Mouse (Mus musculus) lung, embryonic 14.5 days (tissue): ENCODE data around the gene Ano1. TPM values are rescaled to one million over a fixed set of nuclear protein-coding genes. Genes with fewer than 3 reads are reported as not detected.

Experiments used
- ATAC-seq: fragments of 200-750 bp; cut with Nextera tagmentation; 2 replicates; pipeline ENCODE4 v1.8.0; 2017; ENCODE audit warnings: mild to moderate bottlenecking, moderate TSS enrichment, moderate library complexity; ENCODE audit not compliant: insufficient read depth
- DNase-seq: peaks from one replicate; pipeline ENCODE4 v3.0.0-alpha.2; 2015
- H3K27ac ChIP-seq: fragments of 300-500 bp; sonication (generic); 2 replicates; pipeline ENCODE4 v1.5.1; 2014; ENCODE audit warnings: low read depth, mild to moderate bottlenecking, moderate library complexity
- H3K27me3 ChIP-seq: fragments of 300-500 bp; sonication (generic); 2 replicates; pipeline ENCODE4 v1.6.1; 2014; ENCODE audit warnings: low read length, control low read depth; ENCODE audit not compliant: insufficient read depth
- H3K36me3 ChIP-seq: fragments of 300-500 bp; sonication (generic); 2 replicates; pipeline ENCODE4 v1.6.1; 2014; ENCODE audit warnings: control low read depth; ENCODE audit not compliant: insufficient read depth
- H3K4me1 ChIP-seq: fragments of 300-500 bp; sonication (generic); 2 replicates; pipeline ENCODE4 v1.6.1; 2014; ENCODE audit warnings: antibody characterized with exemption, control low read depth; ENCODE audit not compliant: insufficient read depth
- H3K4me2 ChIP-seq: fragments of 300-500 bp; sonication (generic); 2 replicates; pipeline ENCODE4 v1.6.1; 2014; ENCODE audit warnings: mild to moderate bottlenecking
- H3K4me3 ChIP-seq: fragments of 300-500 bp; sonication (generic); 2 replicates; pipeline ENCODE4 v1.5.1; 2014; ENCODE audit warnings: low read depth, low read length
- H3K9ac ChIP-seq: fragments of 300-500 bp; sonication (generic); 2 replicates; pipeline ENCODE4 v1.6.1; 2014
- H3K9me3 ChIP-seq: fragments of 300-500 bp; sonication (generic); 2 replicates; pipeline ENCODE4 v1.6.1; 2016; ENCODE audit warnings: low read depth, low read length, control low read depth
- CTCF ChIP-seq: IDR thresholded peaks from 2 replicates; pipeline ENCODE4 v1.5.1; 2016; ENCODE audit warnings: antibody characterized with exemption, low read depth
- WGBS: fragments of 180-500 bp; shearing (Covaris S2); extraction: QIAGEN DNeasy Blood & Tissue Kit; methylation state at CpG from one replicate; pipeline ENCODE4 v1.1.7; 2014; 5-methylcytosine and 5-hydroxymethylcytosine counted together
- polyA plus RNA-seq: library from polyadenylated mRNA; unstranded; fragments of >200 nt; fragmentation: Nextera tagmentation; extraction: Ambion mirVana; gene quantifications from 2 replicates; pipeline ENCODE4 v1.2.1, GENCODE M21; 2014

Gene Ano1
- polyA plus RNA-seq, 1 experiment from 2014 or later, result 64.8 TPM

GRCm38 (mm10) chr7:144717736-144718135 is 34.0 kb downstream of the Ano1 start:
- no peak overlapping the region for H3K4me3 ChIP-seq
- no peak overlapping the region for H3K4me2 ChIP-seq
- ATAC-seq (no peak), DNase-seq (no peak)
- no peaks in the 10 kb centered on the region for H3K27me3 ChIP-seq
- H3K36me3 ChIP-seq, result no peaks in the 10 kb centered on the region
- H3K4me1 ChIP-seq, result no peaks in the 10 kb centered on the region
- no peaks in the 10 kb centered on the region for H3K9me3 ChIP-seq
- 76% methylated on average over 5 of the region's 5 CpGs for WGBS
- H3K27ac ChIP-seq, result no peak overlapping the region
- no peak overlapping the region for H3K9ac ChIP-seq
- no peak for TF ChIP-seq CTCF

DNA sequence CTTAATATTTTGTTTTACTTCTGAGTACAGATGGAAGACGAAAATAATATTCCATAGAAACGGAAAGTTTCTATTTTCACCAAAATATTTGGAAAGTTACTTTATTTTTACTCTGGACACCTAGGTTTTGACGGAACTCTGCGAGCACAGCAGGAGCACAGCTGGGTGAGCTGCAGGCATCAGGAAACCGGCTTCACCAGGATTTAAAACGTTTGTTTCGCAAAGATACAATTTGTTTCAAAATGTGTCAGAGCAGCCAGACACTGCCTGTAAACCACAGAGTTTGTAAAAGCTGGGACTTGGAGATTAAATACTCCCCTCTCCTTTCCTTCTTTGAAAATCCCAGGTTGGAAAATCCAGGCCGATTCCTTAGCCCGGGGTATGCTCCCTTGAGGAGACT is 53.9 kb downstream of the Ano1 start:
- Histone ChIP-seq H3K27me3 (no peaks in the 10 kb centered on the region), H3K27ac (no peak overlapping the region), H3K4me3 (no peak overlapping the region), H3K4me2 (no peak overlapping the region), H3K9ac (no peak overlapping the region), H3K4me1 (no peaks in the 10 kb centered on the region), H3K36me3 (no peaks in the 10 kb centered on the region), H3K9me3 (no peaks in the 10 kb centered on the region)
- WGBS, result 58% methylated on average over 9 of the region's 9 CpGs
- DNase-seq, result no peak
- no peak for ATAC-seq
- TF ChIP-seq CTCF, result no peak

DNA sequence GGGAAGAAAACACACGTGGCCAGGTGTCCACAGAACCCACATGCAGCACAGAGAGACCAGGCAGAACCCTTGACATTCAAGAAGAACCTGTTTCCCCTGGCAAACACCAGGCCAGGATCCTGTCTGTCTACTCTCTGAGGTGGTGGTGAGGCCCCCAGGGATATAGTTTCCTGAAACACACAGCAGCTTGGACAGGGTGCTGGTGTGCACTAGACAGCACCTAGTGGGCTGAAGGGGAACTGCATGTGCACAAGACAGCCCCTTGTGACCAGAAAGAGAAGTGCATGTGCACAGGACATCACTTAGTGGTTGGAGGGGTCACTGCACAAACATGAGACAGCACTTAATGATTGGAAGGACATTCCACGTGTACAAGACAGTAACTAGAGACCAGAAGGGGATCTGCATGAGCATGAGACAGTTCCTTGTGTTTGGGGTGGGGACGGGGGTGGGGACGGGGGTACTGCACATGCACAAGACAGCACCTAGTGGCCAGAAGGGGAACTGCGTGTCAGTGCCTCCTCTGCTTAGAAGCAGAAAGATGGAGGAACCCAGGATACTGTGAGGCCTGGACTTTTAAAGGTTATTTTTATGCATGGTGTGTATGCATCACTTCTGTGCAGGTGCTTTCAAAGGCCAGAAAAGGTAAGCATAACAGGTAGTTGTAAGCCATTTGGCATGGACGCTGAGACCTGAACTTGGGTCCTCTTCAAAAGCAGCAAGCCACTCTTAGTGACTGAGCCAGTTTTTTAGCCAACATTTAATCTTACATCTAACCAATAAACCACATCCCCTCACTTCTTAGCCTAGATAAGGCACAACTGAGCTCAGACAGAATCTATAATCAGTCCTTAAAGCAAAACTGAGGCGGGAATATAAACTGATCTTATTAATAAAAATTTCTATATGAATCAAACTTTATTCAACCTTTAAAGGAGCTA is 54.7 kb downstream of the Ano1 start:
- DNase-seq, result peak; percentile 50
- H3K9me3 ChIP-seq, result no peaks in the 10 kb centered on the region
- no peaks in the 10 kb centered on the region for H3K36me3 ChIP-seq
- WGBS, result 75% methylated on average over 7 of the region's 7 CpGs
- no peak overlapping the region for H3K27ac ChIP-seq
- no peak overlapping the region for H3K9ac ChIP-seq
- H3K4me3 ChIP-seq, result no peak overlapping the region
- no peaks in the 10 kb centered on the region for H3K27me3 ChIP-seq
- peak; percentile 93 for TF ChIP-seq CTCF
- no peaks in the 10 kb centered on the region for H3K4me1 ChIP-seq
- ATAC-seq, result no peak
- no peak overlapping the region for H3K4me2 ChIP-seq

- Histone ChIP-seq H3K4me3 (no peak overlapping the region), H3K36me3 (no peaks in the 10 kb centered on the region), H3K27ac (peak overlapping the region; percentile 39), H3K27me3 (no peaks in the 10 kb centered on the region), H3K9ac (no peak overlapping the region), H3K9me3 (no peaks in the 10 kb centered on the region), H3K4me2 (no peak overlapping the region), H3K4me1 (peaks cover 17% of the 10 kb centered on the region)
- peak; percentile 21; the same call in 1 of the 2 replicates for TF ChIP-seq CTCF
- WGBS, result 32% methylated on average over 2 of the region's 2 CpGs
- DNase-seq, result peak; percentile 47
- ATAC-seq, result peak; percentile 62
Measured at GRCm38 (mm10) chr7:144689855-144690254, 61.9 kb downstream of the Ano1 start.

- Histone ChIP-seq H3K27me3 (no peaks in the 10 kb centered on the region), H3K4me3 (no peak overlapping the region), H3K4me2 (no peak overlapping the region), H3K4me1 (peaks cover 17% of the 10 kb centered on the region), H3K9me3 (no peaks in the 10 kb centered on the region), H3K27ac (peak overlapping the region; percentile 39; the same call in 1 of the 2 replicates), H3K36me3 (no peaks in the 10 kb centered on the region), H3K9ac (no peak overlapping the region)
- DNase-seq (peak; percentile 75), ATAC-seq (no peak; the same call in 1 of the 2 replicates)
- no peak for TF ChIP-seq CTCF
- 25% methylated on average over 7 of the region's 7 CpGs for WGBS
Measured at GRCm38 (mm10) chr7:144689136-144689535, 62.6 kb downstream of the Ano1 start.

DNA sequence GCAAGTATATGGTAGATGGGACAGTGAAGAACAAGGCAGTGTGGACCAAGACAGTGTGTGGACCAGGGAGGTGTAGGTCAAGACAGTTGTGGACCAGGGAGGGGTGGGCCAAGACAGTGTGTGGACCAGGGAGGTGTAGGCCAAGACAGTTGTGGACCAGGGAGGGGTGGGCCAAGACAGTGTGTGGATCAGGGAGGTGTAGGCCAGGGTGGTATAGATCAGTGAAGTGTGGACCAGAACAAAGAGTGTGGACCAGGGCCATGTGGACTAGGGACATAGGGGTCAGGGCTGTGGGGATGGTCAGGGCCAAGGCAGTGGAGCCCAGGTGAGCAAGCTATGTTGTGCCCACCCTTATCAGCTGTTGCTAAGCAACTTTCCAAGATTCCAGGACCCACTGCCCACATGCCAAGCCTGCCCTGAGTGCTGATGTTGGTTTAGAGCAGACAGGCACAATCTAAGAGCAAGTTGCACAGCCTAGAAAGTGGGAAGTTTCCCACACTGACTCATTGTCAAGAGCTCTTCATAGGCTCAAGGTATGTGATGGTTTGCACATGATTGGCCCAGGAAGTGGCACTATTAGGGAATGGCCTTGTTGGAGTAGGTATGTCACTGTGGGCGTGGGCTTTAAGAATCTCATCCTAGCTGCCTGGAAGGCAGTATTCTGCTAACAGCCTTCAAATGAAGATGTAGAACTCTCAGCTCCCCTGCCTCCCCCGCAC is 64.0 kb downstream of the Ano1 start:
- Histone ChIP-seq H3K9me3 (no peaks in the 10 kb centered on the region), H3K4me2 (no peak overlapping the region), H3K9ac (no peak overlapping the region), H3K4me1 (peaks cover 17% of the 10 kb centered on the region), H3K27me3 (no peaks in the 10 kb centered on the region), H3K36me3 (no peaks in the 10 kb centered on the region), H3K27ac (0 out of 2 replicates have a peak overlapping the region, but pooled peaks have one; percentile 20), H3K4me3 (no peak overlapping the region)
- TF ChIP-seq CTCF, result no peak
- DNase-seq (no peak), ATAC-seq (no peak)
- 93% methylated on average over 2 of the region's 2 CpGs for WGBS

DNA sequence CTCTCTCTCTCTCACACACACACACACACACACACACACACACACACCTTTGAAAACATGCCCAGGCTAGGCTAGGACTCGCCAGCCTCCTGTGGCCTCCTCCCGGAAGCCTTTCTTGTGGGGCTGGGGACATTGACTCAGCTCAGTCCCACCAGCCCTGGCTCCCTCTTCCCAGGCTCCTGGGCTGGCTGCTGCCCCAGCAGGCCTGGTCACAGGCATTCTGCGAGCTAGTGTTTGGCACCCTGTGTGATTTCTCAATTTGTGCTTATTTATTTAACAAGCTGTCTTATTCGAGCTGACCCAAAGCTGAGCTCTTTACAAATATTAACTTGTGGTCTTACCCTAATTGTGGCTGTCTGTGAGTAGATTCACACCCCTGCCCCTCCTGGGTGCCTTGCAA is 66.8 kb downstream of the Ano1 start:
- no peak for TF ChIP-seq CTCF
- Histone ChIP-seq H3K4me1 (peaks cover 11% of the 10 kb centered on the region), H3K36me3 (no peaks in the 10 kb centered on the region), H3K4me3 (no peak overlapping the region), H3K9me3 (no peaks in the 10 kb centered on the region), H3K27me3 (no peaks in the 10 kb centered on the region), H3K27ac (peak overlapping the region; percentile 60), H3K4me2 (no peak overlapping the region), H3K9ac (no peak overlapping the region)
- WGBS, result 39% methylated on average over 4 of the region's 4 CpGs
- ATAC-seq, result no peak
- DNase-seq, result no peak
